Mouse (Mus musculus): ENCODE measurements around the gene Olfr577.

- no peak for TF ChIP-seq CTCF (conservative IDR thresholded peaks at IDR 0.05; ENCODE audit: low read length)
- no peak for TF ChIP-seq NANOG (IDR thresholded peaks at IDR 0.05; ENCODE audit: borderline replicate concordance, low read length)
Measured at GRCm38 (mm10) chr7:102975843-102976242, at the start of gene Olfr577.

All from E14TG2a.4 (cell line).